Mouse (Mus musculus) G1E-ER4 (cell line): ENCODE results near the gene Olfr52. TPM values are rescaled to one million over a fixed set of nuclear protein-coding genes. Genes with fewer than 3 reads are reported as not detected.

Experiments
- GATA1 ChIP-seq: IDR thresholded peaks from one replicate; pipeline ENCODE4 v1.8.0; 2012; ENCODE audit warnings: low read length, inconsistent platforms
- polyA plus RNA-seq: library from polyadenylated mRNA; stranded (reverse); fragments of >175 nt; gene quantifications from 2 replicates; pipeline ENCODE4 v1.2.3, GENCODE M21; 2012

The Olfr52 gene
- polyA plus RNA-seq, result not detected in 2 replicates

- no peak for TF ChIP-seq GATA1
These were observed at the start of gene Olfr52 for GRCm38 (mm10) chr2:86185583-86185982. Gene Olfr52, minus strand, starts transcription at chr2:86185683.

DNA sequence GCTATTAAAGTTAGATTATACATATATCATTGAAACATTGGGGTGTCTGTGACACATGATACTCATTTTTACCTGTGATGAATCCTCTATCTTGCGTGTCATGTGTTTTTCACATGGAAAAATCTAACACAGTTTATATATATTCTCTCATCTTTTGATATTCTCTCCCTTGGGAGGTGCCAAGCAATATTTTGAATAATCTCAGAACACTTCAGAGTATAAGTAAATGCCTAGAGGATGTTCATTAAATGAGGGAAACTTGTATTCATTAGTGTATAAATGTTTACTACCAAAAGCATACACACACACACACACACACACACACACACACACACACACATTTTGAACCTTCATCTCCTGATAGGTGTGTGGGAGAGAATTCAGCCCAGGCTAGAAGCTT, 45.8 kb upstream of the Olfr52 start, which contains the start of gene Olfr1047:
TSS of gene Olfr1047 (minus strand) at position 101 of the 400 bp plus-strand sequence.
- TF ChIP-seq GATA1, result no peak

DNA sequence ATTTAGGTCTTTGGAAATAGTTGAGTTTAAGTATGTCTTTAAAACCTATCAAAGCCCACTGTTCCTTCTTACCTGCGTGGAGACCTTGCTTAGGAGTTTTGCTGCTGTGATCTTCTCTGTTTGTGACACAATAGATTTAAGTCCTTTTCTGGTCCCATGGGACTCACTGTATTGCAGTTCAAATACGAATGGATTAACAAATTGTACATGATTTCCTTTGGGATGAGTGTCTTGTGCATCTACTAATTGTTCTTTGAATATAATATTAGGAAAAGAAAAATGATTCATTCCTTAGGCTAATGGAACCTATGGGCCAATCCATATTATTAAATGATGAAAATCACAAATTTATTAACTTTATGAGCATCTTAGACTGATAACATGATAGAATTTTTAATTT, 33.7 kb upstream of the Olfr52 start, which contains the start of gene Olfr1046:
TSS of gene Olfr1046 (minus strand) at position 101 of the 400 bp plus-strand sequence.
- no peak for TF ChIP-seq GATA1

GRCm38 (mm10) chr2:86202909-86203308, 17.4 kb upstream of the Olfr52 start, which contains the start of gene Olfr1045:
Gene Olfr1045, minus strand, starts transcription at chr2:86203009.
- TF ChIP-seq GATA1, result no peak

GRCm38 (mm10) chr2:86195863-86196262, 10.4 kb upstream of the Olfr52 start:
- TF ChIP-seq GATA1, result no peak

- TF ChIP-seq GATA1, result no peak
These were observed 5.5 kb downstream of the Olfr52 start for GRCm38 (mm10) chr2:86179950-86180349.

GRCm38 (mm10) chr2:86177720-86178119, 7.8 kb downstream of the Olfr52 start, which contains the start of gene Olfr1044:
Gene Olfr1044, minus strand, starts transcription at chr2:86177820.
- TF ChIP-seq GATA1, result no peak

- TF ChIP-seq GATA1, result no peak
These were observed 18.1 kb downstream of the Olfr52 start, which contains the start of gene Olfr1043 for GRCm38 (mm10) chr2:86167422-86167821. Gene Olfr1043, minus strand, starts transcription at chr2:86167522.

- TF ChIP-seq GATA1, result no peak
These were observed 23.7 kb downstream of the Olfr52 start, which contains the start of gene Olfr1042 for GRCm38 (mm10) chr2:86161738-86162137. Gene Olfr1042, minus strand, starts transcription at chr2:86161838.

DNA sequence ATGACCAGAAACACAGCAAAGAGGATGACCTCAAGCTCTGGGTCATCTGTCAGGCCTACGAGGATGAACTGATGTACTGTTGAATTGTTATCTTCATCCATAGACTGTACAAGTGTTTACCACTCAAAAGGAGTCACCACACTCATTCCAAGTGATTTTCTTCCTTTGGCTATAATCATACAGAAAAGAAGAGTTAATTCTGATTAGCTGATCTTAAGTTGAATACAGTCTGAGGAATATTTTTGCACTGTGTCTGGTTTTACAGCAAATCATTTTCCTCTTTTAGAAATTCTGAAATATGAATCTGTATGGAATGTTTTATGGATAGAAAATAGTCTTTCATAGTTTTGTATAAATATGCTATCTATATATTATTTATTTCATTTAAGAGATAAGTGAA, 38.9 kb downstream of the Olfr52 start, which contains the start of gene Olfr1040:
TSS of gene Olfr1040 (minus strand) at position 101 of the 400 bp plus-strand sequence.
- TF ChIP-seq GATA1, result no peak

DNA sequence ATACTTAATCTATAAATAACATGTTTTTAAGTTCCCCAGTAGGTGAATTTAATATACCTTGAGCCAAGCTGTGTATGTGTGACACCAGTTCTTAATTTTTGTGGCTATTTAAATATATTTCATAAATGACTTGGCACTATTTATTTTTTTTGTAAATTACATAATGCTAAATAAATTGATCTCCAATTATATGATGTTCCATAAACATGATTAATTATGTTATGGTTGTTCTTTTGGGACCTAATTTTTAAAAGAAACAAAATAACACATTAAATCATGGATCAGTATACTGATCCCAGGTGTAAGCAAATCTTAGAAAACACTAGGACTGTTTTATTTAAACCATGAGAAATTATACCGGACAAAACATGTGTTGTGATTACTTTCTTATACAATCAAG, 49.7 kb downstream of the Olfr52 start, which contains the start of gene Olfr1039:
TSS of gene Olfr1039 (minus strand) at position 101 of the 400 bp plus-strand sequence.
- TF ChIP-seq GATA1, result no peak

Other genes starting within 250 kb of the Olfr52 start
- not detected in 2 replicates for gene Olfr1028, start 235.2 kb downstream of the Olfr52 start, polyA plus RNA-seq
- gene Olfr1029, start 211.8 kb downstream of the Olfr52 start, polyA plus RNA-seq, result not detected in 2 replicates
- gene Olfr1030, start 206.4 kb downstream of the Olfr52 start, polyA plus RNA-seq, result not detected in 2 replicates
- not detected in 2 replicates for gene Olfr1031, start 195.4 kb downstream of the Olfr52 start, polyA plus RNA-seq
- not detected in 2 replicates for gene Olfr1032, start 180.1 kb downstream of the Olfr52 start, polyA plus RNA-seq
- not detected in 2 replicates for gene Olfr1033, start 165.1 kb downstream of the Olfr52 start, polyA plus RNA-seq
- not detected in 2 replicates for gene Olfr1034, start 139.8 kb downstream of the Olfr52 start, polyA plus RNA-seq
- not detected in 2 replicates for gene Olfr1036, start 111.7 kb downstream of the Olfr52 start, polyA plus RNA-seq
- not detected in 2 replicates for gene Olfr1037, start 98.3 kb downstream of the Olfr52 start, polyA plus RNA-seq
- not detected in 2 replicates for gene Olfr1039, start 49.8 kb downstream of the Olfr52 start, polyA plus RNA-seq
- not detected in 2 replicates for gene Olfr1040, start 39.0 kb downstream of the Olfr52 start, polyA plus RNA-seq
- not detected in 2 replicates for gene Olfr1042, start 23.8 kb downstream of the Olfr52 start, polyA plus RNA-seq
- not detected in 2 replicates for gene Olfr1043, start 18.2 kb downstream of the Olfr52 start, polyA plus RNA-seq
- not detected in 2 replicates for gene Olfr1044, start 7.9 kb downstream of the Olfr52 start, polyA plus RNA-seq
- gene Olfr1045, start 17.3 kb upstream of the Olfr52 start, polyA plus RNA-seq, result not detected in 2 replicates
- not detected in 2 replicates for gene Olfr1046, start 33.6 kb upstream of the Olfr52 start, polyA plus RNA-seq
- not detected in 2 replicates for gene Olfr1047, start 45.7 kb upstream of the Olfr52 start, polyA plus RNA-seq
- not detected in 2 replicates for gene Olfr1048, start 54.6 kb upstream of the Olfr52 start, polyA plus RNA-seq
- gene Olfr1049, start 72.6 kb upstream of the Olfr52 start, polyA plus RNA-seq, result not detected in 2 replicates
- not detected in 2 replicates for gene Olfr1051, start 93.4 kb upstream of the Olfr52 start, polyA plus RNA-seq
- gene Olfr1052, start 106.8 kb upstream of the Olfr52 start, polyA plus RNA-seq, result not detected in 2 replicates
- not detected in 2 replicates for gene Olfr1053, start 129.6 kb upstream of the Olfr52 start, polyA plus RNA-seq
- gene Olfr1054, start 149.8 kb upstream of the Olfr52 start, polyA plus RNA-seq, result not detected in 2 replicates
- not detected in 2 replicates for gene Olfr1055, start 164.6 kb upstream of the Olfr52 start, polyA plus RNA-seq
- gene Olfr1056, start 176.8 kb upstream of the Olfr52 start, polyA plus RNA-seq, result not detected in 2 replicates
- not detected in 2 replicates for gene Olfr1057, start 192.7 kb upstream of the Olfr52 start, polyA plus RNA-seq
- not detected in 2 replicates for gene Olfr1058, start 202.9 kb upstream of the Olfr52 start, polyA plus RNA-seq
- not detected in 2 replicates for gene Olfr1061, start 228.4 kb upstream of the Olfr52 start, polyA plus RNA-seq
- gene Olfr1062, start 241.1 kb upstream of the Olfr52 start, polyA plus RNA-seq, result not detected in 2 replicates